ENCODE assay signal across 10 mouse cellular contexts in the genomic region with DNA sequence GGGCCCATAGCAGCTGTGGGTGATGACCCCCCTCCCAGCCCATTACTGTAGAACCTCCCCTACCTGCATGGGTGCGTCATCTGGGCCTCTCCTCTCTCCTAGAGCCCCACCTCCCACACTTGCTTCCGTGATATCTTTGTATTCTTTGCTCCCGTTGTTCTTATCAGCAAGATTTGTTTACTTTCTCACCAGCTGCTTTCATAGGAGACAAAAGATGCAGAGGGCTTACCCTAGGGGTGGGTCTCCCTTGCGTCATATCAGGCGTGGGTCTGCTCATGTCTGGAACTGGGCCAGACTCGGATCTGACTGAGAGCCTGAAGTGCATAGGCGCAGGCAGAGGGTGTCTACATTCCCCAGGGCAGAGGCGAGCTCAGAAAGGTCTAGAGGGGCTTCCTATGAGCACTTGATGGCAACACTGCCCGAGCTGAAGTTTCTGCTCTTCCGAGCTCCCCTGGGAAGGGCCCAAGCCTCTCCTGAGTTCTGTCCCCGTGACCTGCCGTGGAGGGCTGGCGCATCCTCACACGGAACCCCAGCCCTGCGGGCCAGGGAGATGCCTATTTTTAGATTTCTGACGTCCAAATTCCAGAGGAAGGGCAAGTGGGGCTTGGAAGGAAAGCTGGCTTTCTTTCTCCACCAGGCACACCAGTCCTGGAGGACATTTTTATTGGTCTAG. TPM values are rescaled to one million over a fixed set of nuclear protein-coding genes. Genes with fewer than 3 reads are reported as not detected.
DNase-seq lines count a peak whose midpoint lies in the region; ATAC-seq and TF ChIP-seq lines count a peak whose summit lies in the region.
"Had no signal": no experiment of that assay in that cellular context is flagged by ENCODE, and none has a peak within 500 bp of the region (broad histone marks: within the 10 kb centered on the region; RNA-seq: fewer than 3 reads in every experiment).

No protein-coding gene starts in this region.

- H3K36me3 ChIP-seq in forebrain, embryonic 14.5 days (ENCODE audit: control insufficient read depth, insufficient read depth, low read length): no peaks in the 10 kb centered on the region
- no peaks in the 10 kb centered on the region for H3K36me3 ChIP-seq in forebrain, postnatal 0 days (ENCODE audit: insufficient read depth)
- H3K36me3 ChIP-seq in myocyte (ENCODE audit: control insufficient read depth, insufficient read depth): no peaks in the 10 kb centered on the region
- H3K36me3 ChIP-seq: limb, embryonic 12.5 days had no signal

- H3K27me3 ChIP-seq in forebrain, embryonic 14.5 days (replicated peaks; ENCODE audit: control insufficient read depth, insufficient read depth, low read length): no peaks in the 10 kb centered on the region
- no peaks in the 10 kb centered on the region for H3K27me3 ChIP-seq in forebrain, postnatal 0 days (ENCODE audit: insufficient read depth, low read length)
- peaks cover 28% of the 10 kb centered on the region for H3K27me3 ChIP-seq in myocyte (ENCODE audit: control insufficient read depth, insufficient read depth, insufficient read length)

- H3K9me3 ChIP-seq in forebrain, embryonic 14.5 days (replicated peaks; ENCODE audit: control insufficient read depth, low read length): no peaks in the 10 kb centered on the region
- H3K9me3 ChIP-seq in forebrain, postnatal 0 days (ENCODE audit: low read length): no peaks in the 10 kb centered on the region
- H3K9me3 ChIP-seq: limb, embryonic 12.5 days had no signal

- no peak for ATAC-seq in forebrain, embryonic 14.5 days
- no peak for ATAC-seq in forebrain, postnatal 0 days

- no peak overlapping the region for H3ac ChIP-seq in myocyte (ENCODE audit: control insufficient read depth, insufficient read length)

- no peaks in the 10 kb centered on the region for H3K79me2 ChIP-seq in myocyte (ENCODE audit: control insufficient read depth, insufficient read depth)

- H3K4me1 ChIP-seq in forebrain, embryonic 14.5 days (ENCODE audit: control insufficient read depth, insufficient read depth, low read length): no peaks in the 10 kb centered on the region
- no peaks in the 10 kb centered on the region for H3K4me1 ChIP-seq in forebrain, postnatal 0 days (ENCODE audit: insufficient read depth)

- H3K4me2 ChIP-seq in forebrain, embryonic 14.5 days (ENCODE audit: low read length): no peak overlapping the region
- no peak overlapping the region for H3K4me2 ChIP-seq in forebrain, postnatal 0 days (ENCODE audit: low read depth)
- peak overlapping the region; percentile 45 for H3K4me2 ChIP-seq in myocyte (ENCODE audit: low read depth)
- H3K4me2 ChIP-seq: limb, embryonic 12.5 days had no signal

- DNase-seq in forebrain, embryonic 14.5 days (ENCODE audit: low spot score): peak; percentile 11
- no peak for DNase-seq in forebrain, postnatal 0 days
- DNase-seq in gastrocnemius, postnatal 25 days: peak; percentile 83
- DNase-seq in kidney, adult 9 months: peak; percentile 53
- no peak for DNase-seq in thymus, postnatal 0 days (ENCODE audit: low spot score)
- DNase-seq in spleen, postnatal 10 days (ENCODE audit: low spot score in 2 of 2): no peak
- no peak for DNase-seq in layer of hippocampus, adult 8-10 months (ENCODE audit: low spot score in 2 of 2)
- DNase-seq: cerebellum, adult 8-10 months had no signal

- H3K9ac ChIP-seq in forebrain, embryonic 14.5 days (ENCODE audit: low read length): no peak overlapping the region
- no peak overlapping the region for H3K9ac ChIP-seq in forebrain, postnatal 0 days
- H3K9ac ChIP-seq: limb, embryonic 12.5 days had no signal

- no peak overlapping the region for H3K4me3 ChIP-seq in forebrain, embryonic 14.5 days (ENCODE audit: low read depth, low read length)
- no peak overlapping the region for H3K4me3 ChIP-seq in forebrain, postnatal 0 days (ENCODE audit: low read depth, low read length)
- H3K4me3 ChIP-seq in myocyte: no peak overlapping the region
- H3K4me3 ChIP-seq: limb, embryonic 12.5 days had no signal

- TF ChIP-seq POLR2A in myocyte (IDR thresholded peaks at IDR 0.05; ENCODE audit: insufficient read length, low read depth): no peak

- WGBS in forebrain, embryonic 14.5 days: 65% methylated on average over 16 of the region's 16 CpGs
- 53% methylated on average over 16 of the region's 16 CpGs for WGBS in forebrain, postnatal 0 days

- no peak overlapping the region for H3K27ac ChIP-seq in forebrain, embryonic 14.5 days (ENCODE audit: low read depth, low read length)
- no peak overlapping the region for H3K27ac ChIP-seq in forebrain, postnatal 0 days (ENCODE audit: low read depth, low read length)
- H3K27ac ChIP-seq: limb, embryonic 12.5 days had no signal

- no peak for TF ChIP-seq CTCF in forebrain, postnatal 0 days (IDR thresholded peaks at IDR 0.05; ENCODE audit: low read depth)

TF ChIP-seq in myocyte, 11 proteins besides CTCF, POLR2A, EP300 and RAD21:
- TF ChIP-seq USF1 (IDR thresholded peaks at IDR 0.05; ENCODE audit: low read depth): no peak
- TF ChIP-seq POLR2AphosphoS2 (IDR thresholded peaks at IDR 0.05; ENCODE audit: insufficient read length, low read depth): no peak
- no peak for TF ChIP-seq TCF12 (IDR thresholded peaks at IDR 0.05; ENCODE audit: insufficient read depth, poor library complexity, severe bottlenecking)

RNA-seq across cellular contexts. Expression of a gene that starts 4.4 kb away (rescaled TPM):
- 3.7 and 4.5 TPM in 2 replicates for polyA plus RNA-seq in forebrain, embryonic 14.5 days (2014; fragmentation: Nextera tagmentation; extraction: Ambion mirVana)
- 8.6 and 8.9 TPM in 2 replicates for total RNA-seq in forebrain, postnatal 0 days (2014; rRNA removed)
- polyA plus RNA-seq in forebrain, postnatal 0 days (2015; fragmentation: Nextera tagmentation; extraction: Ambion mirVana): 8.3 and 9.0 TPM in 2 replicates
- total RNA-seq in gastrocnemius, postnatal 25 days (2021): 100 to 1,000 TPM in 1 of 2 experiments, 10 to 100 TPM in 1; 74.0 to 104 TPM
- polyA plus RNA-seq in myocyte (2012; fragmentation: generic; extraction: Trizol): 1.1 TPM
- 0.91 and 0.99 TPM in 2 replicates for polyA plus RNA-seq in thymus, postnatal 0 days (2015; fragmentation: Nextera tagmentation; extraction: Ambion mirVana)
- total RNA-seq in layer of hippocampus, adult 8-10 months (2022): 1 to 10 TPM; 5.9 to 7.8 (median 7.0) TPM
- polyA plus RNA-seq: limb, embryonic 12.5 days had no signal

RNA-seq across cellular contexts. Expression of a gene that starts 29.3 kb away (rescaled TPM):
- polyA plus RNA-seq in forebrain, embryonic 14.5 days (2014; fragmentation: Nextera tagmentation; extraction: Ambion mirVana): 0.05 TPM in 1 of 2 replicates, not detected in the other
- not detected in 2 replicates for total RNA-seq in forebrain, postnatal 0 days (2014; rRNA removed)
- 0.15 and 0.22 TPM in 2 replicates for polyA plus RNA-seq in forebrain, postnatal 0 days (2015; fragmentation: Nextera tagmentation; extraction: Ambion mirVana)
- total RNA-seq in gastrocnemius, postnatal 25 days (2021): under 1 TPM in 1 of 2 experiments, not detected in 1; 0.13 TPM
- polyA plus RNA-seq in myocyte (2012; fragmentation: generic; extraction: Trizol): 0.05 TPM
- 0.27 and 0.29 TPM in 2 replicates for polyA plus RNA-seq in thymus, postnatal 0 days (2015; fragmentation: Nextera tagmentation; extraction: Ambion mirVana)
- 1 to 10 TPM; 1.9 to 2.4 (median 2.2) TPM for total RNA-seq in layer of hippocampus, adult 8-10 months (2022)

RNA-seq across cellular contexts. Expression of a gene that starts 35.1 kb away (rescaled TPM):
- 0.20 and 0.21 TPM in 2 replicates for polyA plus RNA-seq in forebrain, embryonic 14.5 days (2014; fragmentation: Nextera tagmentation; extraction: Ambion mirVana)
- 0.38 and 1.5 TPM in 2 replicates for total RNA-seq in forebrain, postnatal 0 days (2014; rRNA removed)
- polyA plus RNA-seq in forebrain, postnatal 0 days (2015; fragmentation: Nextera tagmentation; extraction: Ambion mirVana): 0.34 and 0.90 TPM in 2 replicates
- 10 to 100 TPM in 1 of 2 experiments, 1 to 10 TPM in 1; 8.6 to 12.6 TPM for total RNA-seq in gastrocnemius, postnatal 25 days (2021)
- not detected for polyA plus RNA-seq in myocyte (2012; fragmentation: generic; extraction: Trizol)
- polyA plus RNA-seq in thymus, postnatal 0 days (2015; fragmentation: Nextera tagmentation; extraction: Ambion mirVana): 0.04 and 0.07 TPM in 2 replicates
- total RNA-seq in layer of hippocampus, adult 8-10 months (2022): 1 to 10 TPM; 1.7 to 3.8 (median 2.8) TPM

RNA-seq across cellular contexts. Expression of a gene that starts 58.0 kb away (rescaled TPM):
- 0.09 TPM in 1 of 2 replicates, not detected in the other for polyA plus RNA-seq in forebrain, embryonic 14.5 days (2014; fragmentation: Nextera tagmentation; extraction: Ambion mirVana)
- total RNA-seq in forebrain, postnatal 0 days (2014; rRNA removed): not detected in 2 replicates
- 0.09 and 0.16 TPM in 2 replicates for polyA plus RNA-seq in forebrain, postnatal 0 days (2015; fragmentation: Nextera tagmentation; extraction: Ambion mirVana)
- under 1 TPM in 1 of 2 experiments, not detected in 1; 0.23 TPM for total RNA-seq in gastrocnemius, postnatal 25 days (2021)
- polyA plus RNA-seq in myocyte (2012; fragmentation: generic; extraction: Trizol): not detected
- not detected in 2 replicates for polyA plus RNA-seq in thymus, postnatal 0 days (2015; fragmentation: Nextera tagmentation; extraction: Ambion mirVana)
- total RNA-seq in layer of hippocampus, adult 8-10 months (2022): 1 to 10 TPM in 2 of 4 experiments, under 1 TPM in 2; 0.33 to 1.1 (median 0.71) TPM

Comparison
In these comparisons a context has a peak if more than half of its experiments do, and no peak if none do; other contexts are left out.
1. DNase-seq: peak in forebrain, embryonic 14.5 days (single experiment), gastrocnemius, postnatal 25 days (single experiment) and kidney, adult 9 months (single experiment); none in forebrain, postnatal 0 days (single experiment), thymus, postnatal 0 days (single experiment), spleen, postnatal 10 days (0 of 2) and layer of hippocampus, adult 8-10 months (0 of 2).